Mouse (Mus musculus): ENCODE results near the gene Gm11096.
A peak's percentile ranks its signal among the peaks of the same experiment; 100 is the strongest.

Gm11096 gene

GRCm38 (mm10) chr17:81480351-81481161 is 39.0 kb downstream of the Gm11096 start:
- no peak for DNase-seq (ENCODE audit: low spot score)

- DNase-seq (ENCODE audit: low spot score) = peak; percentile 20
Observed at GRCm38 (mm10) chr17:81481843-81482490, 40.4 kb downstream of the Gm11096 start.

- DNase-seq (ENCODE audit: low spot score) = no peak
Observed at GRCm38 (mm10) chr17:81486388-81486787, 44.8 kb downstream of the Gm11096 start.
